ENCODE assay signal across 9 mouse cellular contexts in the genomic region with DNA sequence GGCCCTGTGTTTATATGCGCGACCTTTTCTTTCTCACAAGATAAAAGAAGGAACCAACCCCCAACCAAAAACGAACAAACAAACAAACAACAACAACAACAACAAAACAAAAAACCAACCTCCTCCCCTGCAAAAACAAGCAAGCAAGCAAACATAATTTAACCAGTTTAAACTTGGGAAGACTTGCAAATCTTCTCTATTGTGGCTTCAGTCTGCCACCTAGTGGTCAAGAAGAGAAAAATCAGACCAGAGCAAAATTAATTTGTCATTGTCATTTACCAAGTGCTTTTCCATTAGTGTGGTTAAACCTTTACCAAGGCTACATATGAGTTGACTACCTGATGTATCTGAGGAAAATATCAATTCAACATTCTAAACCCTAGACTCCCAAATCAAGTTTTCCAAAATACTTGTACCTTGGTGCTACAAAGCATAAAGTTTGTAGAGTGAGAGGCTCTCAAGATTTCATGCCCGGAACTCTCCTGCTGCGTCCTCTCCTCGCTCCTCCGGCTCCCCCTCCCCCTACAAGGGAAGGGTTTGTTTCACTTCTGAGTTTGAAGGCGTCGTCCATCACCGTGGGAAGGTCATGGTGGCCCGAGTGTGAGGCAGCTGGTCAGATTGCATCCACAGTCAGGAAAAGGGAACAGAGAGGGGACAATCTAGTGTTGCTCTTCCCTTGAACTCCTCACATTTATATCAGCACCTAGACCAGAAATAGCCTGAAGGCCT. TPM values are rescaled to one million over a fixed set of nuclear protein-coding genes. Genes with fewer than 3 reads are reported as not detected.
A peak's percentile ranks its signal among the peaks of the same experiment; 100 is the strongest.
DNase-seq lines count a peak whose midpoint lies in the region; ATAC-seq and TF ChIP-seq lines count a peak whose summit lies in the region.
"Had no signal": no experiment of that assay in that cellular context is flagged by ENCODE, and none has a peak within 500 bp of the region (broad histone marks: within the 10 kb centered on the region; RNA-seq: fewer than 3 reads in every experiment).

No protein-coding gene starts in this region.

- H3K4me2 ChIP-seq in forebrain, embryonic 13.5 days: no peak overlapping the region
- H3K4me2 ChIP-seq in forebrain, embryonic 11.5 days (ENCODE audit: low read depth, low read length, severe bottlenecking): no peak overlapping the region
- 0 out of 2 replicates have a peak overlapping the region, but pooled peaks have one; percentile 8 for H3K4me2 ChIP-seq in neural tube, embryonic 11.5 days (ENCODE audit: low read depth)
- no peak overlapping the region; the same call in 1 of the 2 replicates for H3K4me2 ChIP-seq in neural tube, embryonic 15.5 days
- H3K4me2 ChIP-seq in heart, postnatal 0 days (ENCODE audit: low read depth, low read length): 0 out of 2 replicates have a peak overlapping the region, but pooled peaks have one; percentile 2
- no peak overlapping the region for H3K4me2 ChIP-seq in midbrain, postnatal 0 days (ENCODE audit: low read depth, low read length, poor library complexity, severe bottlenecking)

- ATAC-seq in forebrain, embryonic 13.5 days: peak; percentile 48
- no peak for ATAC-seq in forebrain, embryonic 11.5 days (replicated peaks; ENCODE audit: low FRiP score)
- 0 out of 2 replicates have a peak, but pooled peaks have one; percentile 27 for ATAC-seq in neural tube, embryonic 11.5 days (ENCODE audit: insufficient read depth, low FRiP score, low TSS enrichment)
- ATAC-seq in neural tube, embryonic 15.5 days (ENCODE audit: low FRiP score): no peak; the same call in 1 of the 2 replicates
- 0 out of 2 replicates have a peak, but pooled peaks have one; percentile 17 for ATAC-seq in heart, postnatal 0 days (ENCODE audit: insufficient read depth, low read depth)
- ATAC-seq in midbrain, postnatal 0 days (ENCODE audit: low FRiP score): 0 out of 2 replicates have a peak, but pooled peaks have one; percentile 42

- H3K36me3 ChIP-seq in forebrain, embryonic 13.5 days (ENCODE audit: poor library complexity, severe bottlenecking): no peaks in the 10 kb centered on the region
- H3K36me3 ChIP-seq in forebrain, embryonic 11.5 days (ENCODE audit: control insufficient read depth, insufficient read depth, low read length): no peaks in the 10 kb centered on the region
- no peaks in the 10 kb centered on the region for H3K36me3 ChIP-seq in neural tube, embryonic 11.5 days (ENCODE audit: control insufficient read depth, insufficient read depth, low read length)
- H3K36me3 ChIP-seq in neural tube, embryonic 15.5 days: no peaks in the 10 kb centered on the region
- H3K36me3 ChIP-seq in heart, postnatal 0 days (replicated peaks; ENCODE audit: control insufficient read depth, insufficient read depth, low read length): no peaks in the 10 kb centered on the region
- no peaks in the 10 kb centered on the region for H3K36me3 ChIP-seq in midbrain, postnatal 0 days (ENCODE audit: insufficient read depth, low read length)

- TF ChIP-seq CTCF in heart, postnatal 0 days (IDR thresholded peaks at IDR 0.05; ENCODE audit: low read depth): peak; percentile 80
- TF ChIP-seq CTCF in midbrain, postnatal 0 days (IDR thresholded peaks at IDR 0.05): peak; percentile 92

- no peaks in the 10 kb centered on the region for H3K27me3 ChIP-seq in forebrain, embryonic 13.5 days
- no peaks in the 10 kb centered on the region for H3K27me3 ChIP-seq in forebrain, embryonic 11.5 days (ENCODE audit: control insufficient read depth, insufficient read depth, low read length)
- H3K27me3 ChIP-seq in neural tube, embryonic 11.5 days (ENCODE audit: control insufficient read depth, insufficient read depth, low read length): no peaks in the 10 kb centered on the region
- H3K27me3 ChIP-seq in neural tube, embryonic 15.5 days (replicated peaks): no peaks in the 10 kb centered on the region
- no peaks in the 10 kb centered on the region for H3K27me3 ChIP-seq in heart, postnatal 0 days (ENCODE audit: control insufficient read depth, insufficient read depth, low read length)
- H3K27me3 ChIP-seq in midbrain, postnatal 0 days (ENCODE audit: insufficient read depth, low read length): no peaks in the 10 kb centered on the region

- no peaks in the 10 kb centered on the region for H3K4me1 ChIP-seq in forebrain, embryonic 13.5 days
- H3K4me1 ChIP-seq in forebrain, embryonic 11.5 days (replicated peaks; ENCODE audit: control insufficient read depth, insufficient read depth, low read length): no peaks in the 10 kb centered on the region
- H3K4me1 ChIP-seq in neural tube, embryonic 11.5 days (ENCODE audit: control insufficient read depth, insufficient read depth, low read length): no peaks in the 10 kb centered on the region
- H3K4me1 ChIP-seq in neural tube, embryonic 15.5 days: no peaks in the 10 kb centered on the region
- no peaks in the 10 kb centered on the region for H3K4me1 ChIP-seq in heart, postnatal 0 days (ENCODE audit: control insufficient read depth, insufficient read depth)
- H3K4me1 ChIP-seq in midbrain, postnatal 0 days (ENCODE audit: insufficient read depth, low read length): no peaks in the 10 kb centered on the region

- no peak overlapping the region for H3K4me3 ChIP-seq in forebrain, embryonic 13.5 days
- H3K4me3 ChIP-seq in forebrain, embryonic 11.5 days (ENCODE audit: low read depth, low read length): no peak overlapping the region
- H3K4me3 ChIP-seq in neural tube, embryonic 11.5 days (ENCODE audit: low read depth, low read length): no peak overlapping the region
- H3K4me3 ChIP-seq in neural tube, embryonic 15.5 days (replicated peaks): no peak overlapping the region
- no peak overlapping the region for H3K4me3 ChIP-seq in heart, postnatal 0 days (ENCODE audit: low read depth, low read length)
- no peak overlapping the region for H3K4me3 ChIP-seq in midbrain, postnatal 0 days (ENCODE audit: low read depth, low read length)

- no peak overlapping the region for H3K27ac ChIP-seq in forebrain, embryonic 13.5 days
- H3K27ac ChIP-seq in forebrain, embryonic 11.5 days (ENCODE audit: low read depth, low read length): no peak overlapping the region
- H3K27ac ChIP-seq in neural tube, embryonic 11.5 days (ENCODE audit: low read depth, low read length): no peak overlapping the region
- H3K27ac ChIP-seq in neural tube, embryonic 15.5 days (replicated peaks): no peak overlapping the region
- H3K27ac ChIP-seq in heart, postnatal 0 days (ENCODE audit: low read depth): no peak overlapping the region
- no peak overlapping the region for H3K27ac ChIP-seq in midbrain, postnatal 0 days (ENCODE audit: low read depth, low read length)

- no peak for DNase-seq in forebrain, embryonic 11.5 days (ENCODE audit: low spot score)
- DNase-seq in neural tube, embryonic 11.5 days (ENCODE audit: low spot score): peak; percentile 24
- DNase-seq in heart, postnatal 0 days (ENCODE audit: low spot score): peak; percentile 60
- DNase-seq in midbrain, postnatal 0 days (ENCODE audit: low spot score): peak; percentile 72
- no peak for DNase-seq in adrenal gland, postnatal 4 days (ENCODE audit: low spot score in 2 of 2)
- DNase-seq in urinary bladder, postnatal 4 days (ENCODE audit: low spot score in 2 of 2): no peak

- H3K9me3 ChIP-seq in forebrain, embryonic 13.5 days (replicated peaks): no peaks in the 10 kb centered on the region
- H3K9me3 ChIP-seq in forebrain, embryonic 11.5 days (ENCODE audit: control insufficient read depth, low read length): no peaks in the 10 kb centered on the region
- no peaks in the 10 kb centered on the region for H3K9me3 ChIP-seq in neural tube, embryonic 11.5 days (ENCODE audit: control insufficient read depth, low read length)
- H3K9me3 ChIP-seq in neural tube, embryonic 15.5 days (replicated peaks): no peaks in the 10 kb centered on the region
- H3K9me3 ChIP-seq in heart, postnatal 0 days (replicated peaks; ENCODE audit: control insufficient read depth, low read length): no peaks in the 10 kb centered on the region
- no peaks in the 10 kb centered on the region for H3K9me3 ChIP-seq in midbrain, postnatal 0 days (ENCODE audit: low read length)

- no peak overlapping the region for H3K9ac ChIP-seq in forebrain, embryonic 13.5 days
- no peak overlapping the region for H3K9ac ChIP-seq in forebrain, embryonic 11.5 days (ENCODE audit: low read length)
- no peak overlapping the region for H3K9ac ChIP-seq in neural tube, embryonic 11.5 days (ENCODE audit: low read length)
- H3K9ac ChIP-seq in neural tube, embryonic 15.5 days (replicated peaks): no peak overlapping the region
- H3K9ac ChIP-seq in heart, postnatal 0 days (replicated peaks; ENCODE audit: low read depth, low read length): no peak overlapping the region
- H3K9ac ChIP-seq in midbrain, postnatal 0 days (replicated peaks; ENCODE audit: low read length, poor library complexity, severe bottlenecking): no peak overlapping the region

- WGBS in forebrain, embryonic 13.5 days: 23% methylated on average over 11 of the region's 11 CpGs
- 26% methylated on average over 11 of the region's 11 CpGs for WGBS in forebrain, embryonic 11.5 days
- WGBS in neural tube, embryonic 11.5 days: 23% methylated on average over 11 of the region's 11 CpGs
- 27% methylated on average over 11 of the region's 11 CpGs for WGBS in neural tube, embryonic 15.5 days
- 22% methylated on average over 11 of the region's 11 CpGs for WGBS in heart, postnatal 0 days
- 20% methylated on average over 11 of the region's 11 CpGs for WGBS in midbrain, postnatal 0 days

- TF ChIP-seq EP300 in heart, postnatal 0 days (IDR thresholded peaks at IDR 0.05; ENCODE audit: low read depth): no peak

RNA-seq across cellular contexts. Expression of gene Rfc4, which starts 8.0 kb away (rescaled TPM):
- polyA plus RNA-seq in forebrain, embryonic 13.5 days (2015; fragmentation: Nextera tagmentation; extraction: Ambion mirVana): 150 and 164 TPM in 2 replicates
- 212 and 239 TPM in 2 replicates for polyA plus RNA-seq in forebrain, embryonic 11.5 days (2014; fragmentation: Nextera tagmentation; extraction: Ambion mirVana)
- polyA plus RNA-seq in neural tube, embryonic 11.5 days (2014; fragmentation: Nextera tagmentation; extraction: Ambion mirVana): 150 and 184 TPM in 2 replicates
- polyA plus RNA-seq in neural tube, embryonic 15.5 days (2015; fragmentation: Nextera tagmentation; extraction: Ambion mirVana): 35.3 and 56.6 TPM in 2 replicates
- total RNA-seq in heart, postnatal 0 days (2014; rRNA removed; ENCODE audit: low replicate concordance): 16.8 and 27.9 TPM in 2 replicates
- 38.1 and 40.6 TPM in 2 replicates for polyA plus RNA-seq in heart, postnatal 0 days (2015; fragmentation: Nextera tagmentation; extraction: Ambion mirVana)
- 8.6 and 10.0 TPM in 2 replicates for total RNA-seq in midbrain, postnatal 0 days (2014; rRNA removed)
- 20.4 and 22.6 TPM in 2 replicates for polyA plus RNA-seq in midbrain, postnatal 0 days (2015; fragmentation: Nextera tagmentation; extraction: Ambion mirVana)
- total RNA-seq in adrenal gland, postnatal 4 days (2021): 10 to 100 TPM; 24.2 to 25.5 TPM

RNA-seq across cellular contexts. Expression of gene Adipoq, which starts 10.8 kb away (rescaled TPM):
- polyA plus RNA-seq in forebrain, embryonic 13.5 days (2015; fragmentation: Nextera tagmentation; extraction: Ambion mirVana): not detected in 2 replicates
- polyA plus RNA-seq in forebrain, embryonic 11.5 days (2014; fragmentation: Nextera tagmentation; extraction: Ambion mirVana): not detected in 2 replicates
- polyA plus RNA-seq in neural tube, embryonic 11.5 days (2014; fragmentation: Nextera tagmentation; extraction: Ambion mirVana): not detected in 2 replicates
- 0.24 and 0.42 TPM in 2 replicates for polyA plus RNA-seq in neural tube, embryonic 15.5 days (2015; fragmentation: Nextera tagmentation; extraction: Ambion mirVana)
- 0.73 TPM in 1 of 2 replicates, not detected in the other for total RNA-seq in heart, postnatal 0 days (2014; rRNA removed; ENCODE audit: low replicate concordance)
- polyA plus RNA-seq in heart, postnatal 0 days (2015; fragmentation: Nextera tagmentation; extraction: Ambion mirVana): 0.20 and 1.0 TPM in 2 replicates
- total RNA-seq in midbrain, postnatal 0 days (2014; rRNA removed): not detected in 2 replicates
- polyA plus RNA-seq in midbrain, postnatal 0 days (2015; fragmentation: Nextera tagmentation; extraction: Ambion mirVana): not detected in 2 replicates
- 100 to 1,000 TPM; 119 to 145 TPM for total RNA-seq in adrenal gland, postnatal 4 days (2021)
- polyA plus RNA-seq: stomach, embryonic 14.5 days had no signal

RNA-seq across cellular contexts. Expression of gene Eif4a2, which starts 28.3 kb away (rescaled TPM):
- polyA plus RNA-seq in forebrain, embryonic 13.5 days (2015; fragmentation: Nextera tagmentation; extraction: Ambion mirVana): 229 and 252 TPM in 2 replicates
- 204 TPM in 2 replicates for polyA plus RNA-seq in forebrain, embryonic 11.5 days (2014; fragmentation: Nextera tagmentation; extraction: Ambion mirVana)
- 217 and 230 TPM in 2 replicates for polyA plus RNA-seq in neural tube, embryonic 11.5 days (2014; fragmentation: Nextera tagmentation; extraction: Ambion mirVana)
- 347 and 374 TPM in 2 replicates for polyA plus RNA-seq in neural tube, embryonic 15.5 days (2015; fragmentation: Nextera tagmentation; extraction: Ambion mirVana)
- 229 and 270 TPM in 2 replicates for total RNA-seq in heart, postnatal 0 days (2014; rRNA removed; ENCODE audit: low replicate concordance)
- polyA plus RNA-seq in heart, postnatal 0 days (2015; fragmentation: Nextera tagmentation; extraction: Ambion mirVana): 97.3 and 106 TPM in 2 replicates
- 647 and 778 TPM in 2 replicates for total RNA-seq in midbrain, postnatal 0 days (2014; rRNA removed)
- polyA plus RNA-seq in midbrain, postnatal 0 days (2015; fragmentation: Nextera tagmentation; extraction: Ambion mirVana): 291 and 295 TPM in 2 replicates
- total RNA-seq in adrenal gland, postnatal 4 days (2021): 100 to 1,000 TPM; 482 to 508 TPM

Comparison
In these comparisons a context has a peak if more than half of its experiments do, and no peak if none do; other contexts are left out.
1. ATAC-seq: peak in forebrain, embryonic 13.5 days (single experiment), neural tube, embryonic 11.5 days (single experiment), heart, postnatal 0 days (single experiment) and midbrain, postnatal 0 days (single experiment); none in forebrain, embryonic 11.5 days (single experiment) and neural tube, embryonic 15.5 days (single experiment).
2. H3K4me2 ChIP-seq: peak in neural tube, embryonic 11.5 days (single experiment) and heart, postnatal 0 days (single experiment); none in forebrain, embryonic 13.5 days (single experiment), forebrain, embryonic 11.5 days (single experiment), neural tube, embryonic 15.5 days (single experiment) and midbrain, postnatal 0 days (single experiment).
3. DNase-seq: peak in neural tube, embryonic 11.5 days (single experiment), heart, postnatal 0 days (single experiment) and midbrain, postnatal 0 days (single experiment); none in forebrain, embryonic 11.5 days (single experiment), adrenal gland, postnatal 4 days (0 of 2) and urinary bladder, postnatal 4 days (0 of 2).